Mouse (Mus musculus): ENCODE measurements around the gene Ebf3. TPM values are rescaled to one million over a fixed set of nuclear protein-coding genes. Genes with fewer than 3 reads are reported as not detected.

Ebf3 gene
- polyA plus RNA-seq, 1 experiment from 2014 or later = not detected

Other genes starting within 250 kb of the Ebf3 start
- 6.7 to 15.0 TPM (median 10.6 TPM) in 3 replicates for gene 9430038I01Rik, start 96.3 kb upstream of the Ebf3 start, polyA plus RNA-seq (2018)
- gene Glrx3, start 123.2 kb upstream of the Ebf3 start, polyA plus RNA-seq (2018) = 51.9 to 94.9 TPM (median 81.9 TPM) in 3 replicates